Comparison of ENCODE assay signal across 17 mouse cellular contexts in the genomic region with DNA sequence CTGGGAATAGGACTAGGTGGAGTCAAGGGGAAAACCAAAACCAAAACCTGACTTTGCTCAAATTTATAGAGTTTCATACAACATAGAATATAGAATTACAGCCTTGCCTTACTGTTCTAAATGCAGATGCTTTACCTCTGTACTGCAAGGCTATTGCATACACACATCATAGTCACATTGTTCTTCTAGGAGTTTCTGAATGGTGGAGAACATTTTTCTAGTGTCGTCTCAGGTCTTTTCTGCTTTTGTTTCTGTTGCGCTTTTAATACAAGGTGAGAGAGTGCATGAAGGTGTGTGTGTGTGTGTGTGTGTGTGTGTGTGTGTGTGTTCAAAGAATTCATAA. TPM values are rescaled to one million over a fixed set of nuclear protein-coding genes. Genes with fewer than 3 reads are reported as not detected.
DNase-seq lines count a peak whose midpoint lies in the region; ATAC-seq lines count a peak whose summit lies in the region.
"Had no signal": no experiment of that assay in that cellular context is flagged by ENCODE, and none has a peak within 500 bp of the region (broad histone marks: within the 10 kb centered on the region; RNA-seq: fewer than 3 reads in every experiment).

No protein-coding gene starts in this region.

- no peaks in the 10 kb centered on the region for H3K9me3 ChIP-seq in embryonic facial prominence, embryonic 12.5 days
- no peaks in the 10 kb centered on the region for H3K9me3 ChIP-seq in embryonic facial prominence, embryonic 10.5 days
- H3K9me3 ChIP-seq in hindbrain, embryonic 12.5 days (replicated peaks), result no peaks in the 10 kb centered on the region
- H3K9me3 ChIP-seq in hindbrain, embryonic 14.5 days (ENCODE audit: control insufficient read depth, low read length), result no peaks in the 10 kb centered on the region
- no peaks in the 10 kb centered on the region for H3K9me3 ChIP-seq in midbrain, embryonic 10.5 days (replicated peaks)
- no peaks in the 10 kb centered on the region for H3K9me3 ChIP-seq in midbrain, embryonic 11.5 days (ENCODE audit: control insufficient read depth, low read length)
- H3K9me3 ChIP-seq in neural tube, embryonic 13.5 days, result no peaks in the 10 kb centered on the region
- no peaks in the 10 kb centered on the region for H3K9me3 ChIP-seq in neural tube, embryonic 15.5 days (replicated peaks)
- H3K9me3 ChIP-seq: forebrain, embryonic 15.5 days; G1E; heart, embryonic 15.5 days had no signal

- DNase-seq in embryonic facial prominence, embryonic 10.5 days (ENCODE audit: low spot score), result no peak
- DNase-seq in hindbrain, embryonic 14.5 days (ENCODE audit: low spot score), result no peak
- DNase-seq in midbrain, embryonic 10.5 days (ENCODE audit: low spot score), result no peak
- DNase-seq in midbrain, embryonic 11.5 days (ENCODE audit: low spot score, missing footprints), result no peak

- no peak overlapping the region for H3K4me2 ChIP-seq in embryonic facial prominence, embryonic 12.5 days (replicated peaks)
- H3K4me2 ChIP-seq in hindbrain, embryonic 12.5 days (replicated peaks), result no peak overlapping the region
- no peak overlapping the region for H3K4me2 ChIP-seq in hindbrain, embryonic 14.5 days (replicated peaks)
- H3K4me2 ChIP-seq in midbrain, embryonic 11.5 days, result no peak overlapping the region
- no peak overlapping the region for H3K4me2 ChIP-seq in neural tube, embryonic 13.5 days
- H3K4me2 ChIP-seq in neural tube, embryonic 15.5 days, result no peak overlapping the region
- H3K4me2 ChIP-seq: forebrain, embryonic 15.5 days; heart, embryonic 11.5 days; heart, embryonic 15.5 days had no signal

- WGBS in embryonic facial prominence, embryonic 12.5 days, result 82% methylated on average over 2 of the region's 2 CpGs
- 85% methylated on average over 2 of the region's 2 CpGs for WGBS in embryonic facial prominence, embryonic 10.5 days
- WGBS in hindbrain, embryonic 12.5 days, result 91% methylated on average over 2 of the region's 2 CpGs
- WGBS in hindbrain, embryonic 14.5 days, result 90% methylated on average over 2 of the region's 2 CpGs
- 92% methylated on average over 2 of the region's 2 CpGs for WGBS in midbrain, embryonic 10.5 days
- 87% methylated on average over 2 of the region's 2 CpGs for WGBS in midbrain, embryonic 11.5 days
- WGBS in neural tube, embryonic 13.5 days, result 81% methylated on average over 2 of the region's 2 CpGs
- WGBS in neural tube, embryonic 15.5 days, result 89% methylated on average over 2 of the region's 2 CpGs

- H3K36me3 ChIP-seq in embryonic facial prominence, embryonic 12.5 days, result no peaks in the 10 kb centered on the region
- H3K36me3 ChIP-seq in embryonic facial prominence, embryonic 10.5 days (replicated peaks), result no peaks in the 10 kb centered on the region
- H3K36me3 ChIP-seq in hindbrain, embryonic 12.5 days, result no peaks in the 10 kb centered on the region
- no peaks in the 10 kb centered on the region for H3K36me3 ChIP-seq in hindbrain, embryonic 14.5 days (replicated peaks; ENCODE audit: control insufficient read depth, insufficient read depth)
- H3K36me3 ChIP-seq in midbrain, embryonic 10.5 days, result no peaks in the 10 kb centered on the region
- no peaks in the 10 kb centered on the region for H3K36me3 ChIP-seq in midbrain, embryonic 11.5 days (ENCODE audit: control insufficient read depth, insufficient read depth, low read length)
- H3K36me3 ChIP-seq in neural tube, embryonic 13.5 days, result no peaks in the 10 kb centered on the region
- H3K36me3 ChIP-seq in neural tube, embryonic 15.5 days, result no peaks in the 10 kb centered on the region
- H3K36me3 ChIP-seq: forebrain, embryonic 15.5 days; G1E; heart, embryonic 15.5 days had no signal

- no peak for ATAC-seq in embryonic facial prominence, embryonic 12.5 days (ENCODE audit: insufficient number of reproducible peaks, insufficient read depth, low FRiP score, low TSS enrichment)
- peak; percentile 40; the same call in 1 of the 2 replicates for ATAC-seq in hindbrain, embryonic 12.5 days (ENCODE audit: low FRiP score)
- no peak for ATAC-seq in hindbrain, embryonic 14.5 days (ENCODE audit: low FRiP score)
- no peak for ATAC-seq in midbrain, embryonic 11.5 days (ENCODE audit: low FRiP score)
- ATAC-seq in neural tube, embryonic 13.5 days (ENCODE audit: low read depth), result 0 out of 2 replicates have a peak, but pooled peaks have one; percentile 19
- ATAC-seq in neural tube, embryonic 15.5 days (ENCODE audit: low FRiP score), result no peak
- ATAC-seq: CD4-positive, CD25-positive, alpha-beta regulatory T cell, adult 4 months had no signal

- H3K4me3 ChIP-seq in embryonic facial prominence, embryonic 12.5 days, result no peak overlapping the region
- no peak overlapping the region for H3K4me3 ChIP-seq in embryonic facial prominence, embryonic 10.5 days
- H3K4me3 ChIP-seq in hindbrain, embryonic 12.5 days, result no peak overlapping the region
- no peak overlapping the region for H3K4me3 ChIP-seq in hindbrain, embryonic 14.5 days (replicated peaks; ENCODE audit: low read length)
- H3K4me3 ChIP-seq in midbrain, embryonic 10.5 days, result no peak overlapping the region
- no peak overlapping the region for H3K4me3 ChIP-seq in midbrain, embryonic 11.5 days (ENCODE audit: low read depth, low read length)
- H3K4me3 ChIP-seq in neural tube, embryonic 13.5 days, result no peak overlapping the region
- H3K4me3 ChIP-seq in neural tube, embryonic 15.5 days (replicated peaks), result no peak overlapping the region
- H3K4me3 ChIP-seq: forebrain, embryonic 15.5 days; heart, adult 2 months; heart, embryonic 15.5 days had no signal

- H3K27ac ChIP-seq in embryonic facial prominence, embryonic 12.5 days, result 0 out of 2 replicates have a peak overlapping the region, but pooled peaks have one; percentile 7
- H3K27ac ChIP-seq in embryonic facial prominence, embryonic 10.5 days (replicated peaks), result no peak overlapping the region
- no peak overlapping the region for H3K27ac ChIP-seq in hindbrain, embryonic 12.5 days
- H3K27ac ChIP-seq in hindbrain, embryonic 14.5 days, result no peak overlapping the region
- H3K27ac ChIP-seq in midbrain, embryonic 10.5 days (replicated peaks), result 0 out of 2 replicates have a peak overlapping the region, but pooled peaks have one; percentile 23
- no peak overlapping the region for H3K27ac ChIP-seq in midbrain, embryonic 11.5 days (ENCODE audit: low read depth, low read length)
- no peak overlapping the region for H3K27ac ChIP-seq in neural tube, embryonic 13.5 days (replicated peaks)
- no peak overlapping the region; the same call in 1 of the 2 replicates for H3K27ac ChIP-seq in neural tube, embryonic 15.5 days (replicated peaks)
- H3K27ac ChIP-seq: forebrain, embryonic 15.5 days; heart, adult 2 months; heart, embryonic 15.5 days had no signal

- no peak overlapping the region for H3K9ac ChIP-seq in embryonic facial prominence, embryonic 12.5 days
- H3K9ac ChIP-seq in hindbrain, embryonic 12.5 days, result no peak overlapping the region
- no peak overlapping the region for H3K9ac ChIP-seq in hindbrain, embryonic 14.5 days
- no peak overlapping the region for H3K9ac ChIP-seq in midbrain, embryonic 11.5 days (ENCODE audit: low read length)
- no peak overlapping the region for H3K9ac ChIP-seq in neural tube, embryonic 13.5 days
- no peak overlapping the region for H3K9ac ChIP-seq in neural tube, embryonic 15.5 days (replicated peaks)
- H3K9ac ChIP-seq: forebrain, embryonic 15.5 days; heart, embryonic 15.5 days had no signal

- H3K4me1 ChIP-seq in embryonic facial prominence, embryonic 12.5 days, result no peaks in the 10 kb centered on the region
- H3K4me1 ChIP-seq in embryonic facial prominence, embryonic 10.5 days, result peaks cover 21% of the 10 kb centered on the region
- H3K4me1 ChIP-seq in hindbrain, embryonic 12.5 days, result peaks cover 16% of the 10 kb centered on the region
- peaks cover 11% of the 10 kb centered on the region; the same call in 1 of the 2 replicates for H3K4me1 ChIP-seq in hindbrain, embryonic 14.5 days (replicated peaks; ENCODE audit: control insufficient read depth, insufficient read depth, low read length)
- peaks cover 13% of the 10 kb centered on the region for H3K4me1 ChIP-seq in midbrain, embryonic 10.5 days
- H3K4me1 ChIP-seq in midbrain, embryonic 11.5 days (ENCODE audit: control insufficient read depth, insufficient read depth, low read length), result no peaks in the 10 kb centered on the region
- H3K4me1 ChIP-seq in neural tube, embryonic 13.5 days (replicated peaks), result peaks cover 21% of the 10 kb centered on the region
- H3K4me1 ChIP-seq in neural tube, embryonic 15.5 days, result peaks cover 18% of the 10 kb centered on the region

- peaks cover 5% of the 10 kb centered on the region; the same call in 1 of the 2 replicates for H3K27me3 ChIP-seq in embryonic facial prominence, embryonic 12.5 days
- H3K27me3 ChIP-seq in embryonic facial prominence, embryonic 10.5 days (replicated peaks; ENCODE audit: low read depth, poor library complexity, severe bottlenecking), result peaks cover 25% of the 10 kb centered on the region
- no peaks in the 10 kb centered on the region; the same call in 1 of the 2 replicates for H3K27me3 ChIP-seq in hindbrain, embryonic 12.5 days
- no peaks in the 10 kb centered on the region for H3K27me3 ChIP-seq in hindbrain, embryonic 14.5 days (ENCODE audit: control insufficient read depth, insufficient read depth, low read length)
- H3K27me3 ChIP-seq in midbrain, embryonic 10.5 days (ENCODE audit: low read depth, poor library complexity, severe bottlenecking), result peaks cover 23% of the 10 kb centered on the region; the same call in 1 of the 2 replicates
- H3K27me3 ChIP-seq in midbrain, embryonic 11.5 days (ENCODE audit: control insufficient read depth, insufficient read depth, low read length), result no peaks in the 10 kb centered on the region
- no peaks in the 10 kb centered on the region for H3K27me3 ChIP-seq in neural tube, embryonic 13.5 days
- peaks cover 8% of the 10 kb centered on the region; the same call in 1 of the 2 replicates for H3K27me3 ChIP-seq in neural tube, embryonic 15.5 days (replicated peaks)
- H3K27me3 ChIP-seq: forebrain, embryonic 15.5 days; heart, embryonic 15.5 days had no signal

RNA-seq across cellular contexts. Expression of gene Npvf, which starts 25.2 kb away (rescaled TPM):
- 0.29 TPM in 1 of 2 replicates, not detected in the other for polyA plus RNA-seq in embryonic facial prominence, embryonic 12.5 days (2016; fragmentation: Nextera tagmentation; extraction: Ambion mirVana)
- polyA plus RNA-seq in embryonic facial prominence, embryonic 10.5 days (2016; fragmentation: Nextera tagmentation; extraction: Ambion mirVana), result not detected in 2 replicates
- polyA plus RNA-seq in hindbrain, embryonic 12.5 days (2016; fragmentation: Nextera tagmentation; extraction: Ambion mirVana), result not detected in 2 replicates
- polyA plus RNA-seq in hindbrain, embryonic 14.5 days (2014; fragmentation: Nextera tagmentation; extraction: Ambion mirVana), result 0.26 and 0.41 TPM in 2 replicates
- polyA plus RNA-seq in midbrain, embryonic 10.5 days (2016; fragmentation: Nextera tagmentation; extraction: Ambion mirVana), result not detected in 2 replicates
- polyA plus RNA-seq in midbrain, embryonic 11.5 days (2014; fragmentation: Nextera tagmentation; extraction: Ambion mirVana), result not detected in 2 replicates
- not detected in 2 replicates for polyA plus RNA-seq in neural tube, embryonic 13.5 days (2015; fragmentation: Nextera tagmentation; extraction: Ambion mirVana)
- polyA plus RNA-seq in neural tube, embryonic 15.5 days (2015; fragmentation: Nextera tagmentation; extraction: Ambion mirVana), result 0.26 TPM in 1 of 2 replicates, not detected in the other
- polyA plus RNA-seq: CD4-positive, CD25-positive, alpha-beta regulatory T cell, adult 4 months; embryonic facial prominence, embryonic 11.5 days; G1E; gonadal fat pad, adult 2 months; heart, adult 2 months; intestine, embryonic 14.5 days had no signal

Comparison
In these comparisons a context has a peak if more than half of its experiments do, and no peak if none do; other contexts are left out.
1. ATAC-seq: peak in hindbrain, embryonic 12.5 days (single experiment) and neural tube, embryonic 13.5 days (single experiment); none in embryonic facial prominence, embryonic 12.5 days (single experiment), hindbrain, embryonic 14.5 days (single experiment), midbrain, embryonic 11.5 days (single experiment) and neural tube, embryonic 15.5 days (single experiment).
2. H3K27ac ChIP-seq: peak in embryonic facial prominence, embryonic 12.5 days (single experiment) and midbrain, embryonic 10.5 days (single experiment); none in embryonic facial prominence, embryonic 10.5 days (single experiment), hindbrain, embryonic 12.5 days (single experiment), hindbrain, embryonic 14.5 days (single experiment), midbrain, embryonic 11.5 days (single experiment), neural tube, embryonic 13.5 days (single experiment) and neural tube, embryonic 15.5 days (single experiment).